Mouse (Mus musculus) spleen, adult 2 months (tissue): ENCODE data around the gene Agr3. TPM values are rescaled to one million over a fixed set of nuclear protein-coding genes. Genes with fewer than 3 reads are reported as not detected.

Experiments
- DNase-seq, 2 experiments: peaks; one replicate each; pipeline versions ENCODE4 v3.0.0 to v3.0.0-alpha.2; 2012 to 2021; ENCODE audit warnings: low spot score in 2 of 2, low read depth in 1 of 2
- H3K27ac ChIP-seq: fragments of 200-500 bp; 2 replicates; pipeline ENCODE4 v1.5.1; 2012; ENCODE audit warnings: low read length, inconsistent platforms; ENCODE audit not compliant: insufficient read depth
- H3K27me3 ChIP-seq: fragments of 200-500 bp; 2 replicates; pipeline ENCODE4 v1.6.1; 2012; ENCODE audit warnings: mild to moderate bottlenecking, moderate library complexity, low read length, inconsistent platforms; ENCODE audit not compliant: control insufficient read depth, insufficient read depth
- H3K36me3 ChIP-seq: fragments of 200-500 bp; 2 replicates; pipeline ENCODE4 v1.6.1; 2012; ENCODE audit warnings: mild to moderate bottlenecking, low read length, inconsistent platforms; ENCODE audit not compliant: control insufficient read depth, insufficient read depth
- H3K4me1 ChIP-seq: fragments of 200-500 bp; 2 replicates; pipeline ENCODE4 v1.6.1; 2011; ENCODE audit warnings: inconsistent platforms; ENCODE audit not compliant: control insufficient read depth, insufficient read depth, insufficient read length
- H3K4me3 ChIP-seq: fragments of 200-500 bp; 2 replicates; pipeline ENCODE4 v1.5.1; 2011; ENCODE audit warnings: mild to moderate bottlenecking, inconsistent platforms; ENCODE audit not compliant: insufficient read depth, insufficient read length; ENCODE audit errors: extremely low read depth
- CTCF ChIP-seq: fragments of 200-500 bp; IDR thresholded peaks from 2 replicates; pipeline ENCODE4 v1.5.1; 2011; ENCODE audit warnings: mild to moderate bottlenecking, inconsistent platforms; ENCODE audit not compliant: insufficient read depth, insufficient read length, insufficient replicate concordance; ENCODE audit errors: extremely low read depth
- POLR2A ChIP-seq: fragments of 200-500 bp; IDR thresholded peaks from 2 replicates; pipeline ENCODE4 v1.6.1; 2011; ENCODE audit warnings: low read depth, low read length, inconsistent platforms
- WGBS: fragments of 180-500 bp; shearing (Covaris S2); methylation state at CpG from one replicate; pipeline ENCODE4 v1.1.7; 2018; 5-methylcytosine and 5-hydroxymethylcytosine counted together
- polyA plus RNA-seq: library from polyadenylated mRNA; depleted of rRNA; stranded (reverse); fragments of >200 nt; gene quantifications from 2 replicates; pipeline ENCODE4 v1.2.3, GENCODE M21; 2012; rRNA removed

Gene Agr3
- polyA plus RNA-seq, 1 experiment, result not detected

DNA sequence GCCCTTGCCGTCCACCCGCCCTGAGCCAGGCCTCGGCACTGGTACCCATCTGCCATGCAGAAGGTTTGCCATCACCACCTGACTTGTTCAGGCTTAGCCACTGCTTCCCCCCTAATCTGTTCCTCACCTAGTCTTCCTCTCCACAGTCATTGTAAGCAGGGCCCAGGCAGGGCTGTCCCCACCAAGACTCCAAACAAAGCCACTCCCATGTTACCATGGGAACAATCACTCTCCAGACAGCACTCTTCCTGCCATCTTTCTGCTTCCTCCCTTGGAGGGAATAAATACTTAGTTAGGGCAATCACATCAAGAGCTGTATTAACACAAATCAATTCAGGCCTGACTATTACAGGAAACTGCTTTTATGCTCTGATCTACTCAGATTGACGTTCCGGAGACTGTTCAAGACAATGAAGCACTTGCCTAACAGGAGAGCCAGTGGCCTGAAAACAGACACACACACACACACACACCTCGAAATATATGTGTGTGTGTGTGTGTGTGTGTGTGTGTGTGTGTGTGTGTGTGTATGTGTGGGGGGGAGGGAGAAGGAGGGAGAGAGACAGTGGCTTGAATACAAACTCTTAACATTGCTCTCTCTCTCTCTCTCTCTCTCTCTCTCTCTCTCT, 56.4 kb downstream of the Agr3 start:
- Histone ChIP-seq H3K27ac (no peak overlapping the region), H3K4me1 (peaks cover 6% of the 10 kb centered on the region; the same call in 1 of the 2 replicates), H3K4me3 (no peak overlapping the region), H3K36me3 (no peaks in the 10 kb centered on the region), H3K27me3 (no peaks in the 10 kb centered on the region)
- no peak for DNase-seq
- TF ChIP-seq CTCF (no peak), POLR2A (no peak)
- 33% methylated on average over 6 of the region's 6 CpGs for WGBS

DNA sequence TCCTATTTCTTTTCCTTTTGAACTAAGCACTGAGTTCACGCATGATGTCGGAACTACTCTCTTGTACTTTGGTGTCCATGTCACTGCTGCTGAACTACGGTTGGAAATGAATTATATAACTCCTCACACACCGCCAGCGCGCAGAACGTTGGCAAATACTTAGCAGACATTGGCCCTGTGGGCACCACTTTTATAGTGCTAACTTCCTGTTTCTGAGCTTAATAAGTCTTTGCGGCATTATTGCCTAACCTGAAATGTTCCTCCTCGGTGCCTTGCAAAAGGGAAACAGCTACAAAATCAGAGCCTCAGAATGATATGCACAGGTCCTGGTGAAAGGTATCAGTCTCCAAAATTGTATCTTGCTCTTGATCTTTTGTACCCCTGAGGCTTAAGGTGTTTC, 58.1 kb downstream of the Agr3 start:
- Histone ChIP-seq H3K4me3 (no peak overlapping the region), H3K27ac (no peak overlapping the region), H3K27me3 (no peaks in the 10 kb centered on the region), H3K36me3 (no peaks in the 10 kb centered on the region), H3K4me1 (peaks cover 6% of the 10 kb centered on the region; the same call in 1 of the 2 replicates)
- WGBS, result 10% methylated on average over 9 of the region's 9 CpGs
- no peak for TF ChIP-seq CTCF
- TF ChIP-seq POLR2A, result no peak
- peak; percentile 9 to 11 for DNase-seq

GRCm38 (mm10) chr12:35984743-35985142, 59.3 kb downstream of the Agr3 start:
- no peak overlapping the region for H3K27ac ChIP-seq
- TF ChIP-seq CTCF (no peak), POLR2A (no peak)
- DNase-seq, result no peak
- H3K27me3 ChIP-seq, result no peaks in the 10 kb centered on the region
- peaks cover 6% of the 10 kb centered on the region; the same call in 1 of the 2 replicates for H3K4me1 ChIP-seq
- no peak overlapping the region for H3K4me3 ChIP-seq
- WGBS, result 94% methylated on average over 5 of the region's 5 CpGs
- H3K36me3 ChIP-seq, result no peaks in the 10 kb centered on the region

- TF ChIP-seq CTCF (no peak), POLR2A (no peak)
- Histone ChIP-seq H3K27me3 (no peaks in the 10 kb centered on the region), H3K36me3 (no peaks in the 10 kb centered on the region), H3K4me3 (no peak within 1 kb of the TSS), H3K27ac (no peak within 1 kb of the TSS), H3K4me1 (no peaks in the 10 kb centered on the region)
- 86% methylated on average over 9 of the region's 9 CpGs for WGBS
- no peak for DNase-seq
These were observed 67.3 kb downstream of the Agr3 start, which contains the start of gene Agr2 for GRCm38 (mm10) chr12:35992711-35993110. Gene Agr2 (plus strand): TSS chr12:35992907.

DNA sequence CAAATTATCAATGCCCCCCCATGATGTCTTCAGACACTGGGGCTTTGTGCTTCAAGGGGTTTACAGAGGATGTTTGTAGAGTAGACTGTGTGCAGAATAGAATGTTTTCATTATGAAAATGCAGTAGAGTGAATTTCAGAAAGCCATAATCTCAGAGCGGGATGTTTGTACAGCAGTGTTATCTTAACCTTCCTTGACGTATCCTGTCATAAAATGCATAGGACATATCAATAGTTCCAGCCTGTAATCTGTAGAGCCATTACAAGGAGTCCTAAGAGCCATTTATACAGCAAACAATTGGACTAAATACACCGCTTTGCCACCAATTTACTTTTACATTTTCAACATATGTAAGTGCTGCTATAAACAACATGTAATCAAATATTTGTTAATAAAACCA, 68.2 kb downstream of the Agr3 start:
- H3K36me3 ChIP-seq, result no peaks in the 10 kb centered on the region
- TF ChIP-seq CTCF (no peak), POLR2A (no peak)
- no peaks in the 10 kb centered on the region for H3K4me1 ChIP-seq
- H3K27ac ChIP-seq, result no peak overlapping the region
- H3K27me3 ChIP-seq, result no peaks in the 10 kb centered on the region
- H3K4me3 ChIP-seq, result no peak overlapping the region
- no peak for DNase-seq
- WGBS, result 87% methylated on average over 3 of the region's 3 CpGs

- H3K27me3 ChIP-seq, result no peaks in the 10 kb centered on the region
- no peaks in the 10 kb centered on the region for H3K36me3 ChIP-seq
- no peak overlapping the region for H3K4me3 ChIP-seq
- DNase-seq, result no peak
- no peak overlapping the region for H3K27ac ChIP-seq
- TF ChIP-seq CTCF, result no peak
- TF ChIP-seq POLR2A, result no peak
- no peaks in the 10 kb centered on the region for H3K4me1 ChIP-seq
These were observed 68.7 kb downstream of the Agr3 start for GRCm38 (mm10) chr12:35994098-35994497.

GRCm38 (mm10) chr12:35995799-35996198, 70.4 kb downstream of the Agr3 start:
- Histone ChIP-seq H3K4me1 (no peaks in the 10 kb centered on the region), H3K27ac (no peak overlapping the region), H3K36me3 (no peaks in the 10 kb centered on the region), H3K27me3 (no peaks in the 10 kb centered on the region), H3K4me3 (no peak overlapping the region)
- DNase-seq, result no peak
- WGBS, result 35% methylated on average over 5 of the region's 5 CpGs
- TF ChIP-seq CTCF (peak; percentile 11; the same call in 1 of the 2 replicates), POLR2A (no peak)

Other genes with a start within 250 kb of the Agr3 start
- gene Agr2, start 67.3 kb downstream of the Agr3 start, polyA plus RNA-seq, result 0.12 TPM in 1 of 2 replicates, not detected in the other
- 298 and 415 TPM in 2 replicates for gene Tspan13, start 116.9 kb downstream of the Agr3 start, polyA plus RNA-seq
- 3.6 and 4.2 TPM in 2 replicates for gene Ankmy2, start 231.5 kb downstream of the Agr3 start, polyA plus RNA-seq
- gene Bzw2, start 232.5 kb downstream of the Agr3 start, polyA plus RNA-seq, result 8.2 and 12.1 TPM in 2 replicates